Mouse (Mus musculus): Measurements from ENCODE around the gene Mafg. TPM values are rescaled to one million over a fixed set of nuclear protein-coding genes. Genes with fewer than 3 reads are reported as not detected.

Mafg gene
- total RNA-seq, 4 experiments from 2014 or later, result 49.5 to 63.3 (median 59.3) TPM

DNA sequence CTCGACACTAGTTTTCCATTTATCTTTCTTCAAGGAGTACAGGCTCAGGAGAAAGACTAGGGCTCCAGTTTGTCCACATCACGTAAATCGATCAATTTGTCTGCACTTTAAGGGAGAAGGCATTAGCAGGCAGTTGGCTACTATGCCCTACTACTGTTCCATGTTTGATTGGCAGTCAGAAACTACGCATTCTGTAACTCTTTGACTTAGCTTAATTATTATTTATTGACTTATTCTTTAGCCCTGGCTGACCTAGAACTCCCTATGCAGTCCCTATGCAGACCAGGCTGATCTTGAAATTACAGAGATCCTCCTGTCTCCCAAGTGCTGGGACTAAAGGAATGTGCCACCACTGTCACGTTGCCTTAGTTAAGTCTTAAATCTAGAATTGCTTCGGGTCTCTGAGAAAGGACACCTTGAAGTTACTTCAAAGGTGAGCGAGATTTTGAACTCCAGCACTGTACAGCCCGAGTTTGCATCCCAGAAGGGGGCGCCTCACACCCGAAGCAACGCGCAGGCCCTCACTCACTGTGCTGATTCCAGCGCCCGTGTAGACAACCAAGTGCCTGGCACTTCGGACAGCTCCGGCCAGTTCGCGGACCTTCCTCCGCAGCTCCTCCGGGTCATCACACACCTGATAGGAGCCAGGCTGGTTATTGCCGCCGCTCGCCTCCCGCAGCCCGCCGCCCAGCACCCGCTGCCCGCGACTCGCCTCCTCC, 9.3 kb downstream of the Mafg start:
- peak in 1 of 2 experiments; percentile 46 for DNase-seq (ENCODE audit: low spot score in 2 of 2)

DNA sequence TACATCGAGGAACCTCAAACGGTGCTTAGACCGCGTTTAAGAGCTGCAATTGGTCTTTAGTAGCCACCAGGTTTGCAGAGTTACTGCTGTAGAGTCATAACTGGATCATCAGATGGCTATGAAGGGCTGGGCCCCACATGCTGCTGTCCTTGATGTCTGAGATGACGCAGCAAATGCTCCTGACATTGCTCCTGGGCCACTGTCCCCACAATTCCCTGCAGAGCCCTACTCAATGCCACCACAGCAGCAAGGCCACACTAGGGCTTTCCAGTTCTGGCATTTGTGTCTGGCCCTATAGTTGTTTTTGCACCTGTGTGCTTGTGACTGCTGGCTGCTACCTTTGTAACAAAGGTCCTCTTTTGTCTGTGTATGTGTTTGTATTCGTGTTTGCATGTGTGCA, 10.6 kb downstream of the Mafg start:
- no peak for DNase-seq (ENCODE audit: low spot score in 2 of 2)

DNA sequence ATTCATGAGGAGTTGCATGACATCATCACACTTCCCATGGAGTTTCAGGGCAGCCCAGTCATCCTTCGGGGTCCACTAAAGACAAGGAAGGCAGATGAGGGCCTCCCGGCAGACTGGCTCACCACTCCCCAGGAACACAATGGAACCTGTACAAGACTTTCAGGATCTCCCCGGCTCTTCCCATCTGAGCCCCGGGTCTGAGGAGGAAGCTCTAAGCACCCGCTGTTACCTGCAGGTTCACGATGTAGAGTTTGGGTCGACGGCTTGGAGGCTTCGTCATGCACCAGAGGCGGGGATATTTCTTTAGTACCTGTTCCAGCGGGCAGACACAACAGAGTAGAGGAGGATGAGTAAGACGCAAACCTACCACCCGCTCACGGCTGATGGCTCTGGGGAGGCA, 13.2 kb downstream of the Mafg start:
- no peak for DNase-seq (ENCODE audit: low spot score in 2 of 2)

DNA sequence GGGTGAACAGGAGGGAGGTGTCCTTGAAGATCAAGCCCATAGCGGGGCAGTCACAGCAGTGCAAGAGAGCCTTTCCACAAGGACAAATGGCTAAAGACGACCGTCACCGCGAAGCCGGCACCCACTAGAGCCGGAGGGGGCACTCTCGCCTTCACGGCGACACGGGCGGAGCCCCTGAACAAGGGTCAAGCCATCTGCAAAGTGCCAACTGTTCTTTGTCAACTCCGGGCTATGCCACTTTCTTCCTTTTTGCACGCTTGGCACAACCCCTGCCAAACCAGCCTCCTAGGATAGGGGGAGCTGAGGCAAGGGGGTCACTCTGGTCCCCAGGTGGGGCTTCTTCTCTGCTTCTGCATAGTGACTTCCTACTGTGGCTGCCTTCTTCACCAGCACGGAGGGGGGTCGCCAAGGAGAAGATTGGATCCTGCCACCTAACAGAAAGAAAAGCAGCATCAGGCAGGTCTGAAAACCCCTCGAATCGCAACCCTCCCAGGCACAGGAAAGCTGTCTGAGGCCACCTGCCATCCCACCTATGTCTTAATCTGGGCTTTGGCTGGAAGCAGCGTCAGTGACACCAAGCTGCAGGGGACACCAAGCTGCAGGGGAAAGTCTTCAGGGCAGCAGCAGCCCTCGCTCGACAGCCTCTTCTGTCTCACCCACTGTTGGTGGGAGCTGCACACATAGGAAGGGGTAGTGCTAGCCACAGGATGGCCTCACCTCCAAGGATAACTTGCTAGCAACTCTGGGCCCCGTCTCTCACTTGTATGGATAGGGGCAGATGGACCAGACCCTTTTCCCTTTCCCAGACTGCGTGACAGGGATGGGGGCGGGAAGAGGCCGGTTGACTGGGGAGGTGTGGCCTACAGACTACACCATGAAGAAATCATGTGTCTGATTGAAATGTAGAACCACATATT, 14.5 kb downstream of the Mafg start:
- DNase-seq (ENCODE audit: low spot score in 2 of 2), result no peak

DNA sequence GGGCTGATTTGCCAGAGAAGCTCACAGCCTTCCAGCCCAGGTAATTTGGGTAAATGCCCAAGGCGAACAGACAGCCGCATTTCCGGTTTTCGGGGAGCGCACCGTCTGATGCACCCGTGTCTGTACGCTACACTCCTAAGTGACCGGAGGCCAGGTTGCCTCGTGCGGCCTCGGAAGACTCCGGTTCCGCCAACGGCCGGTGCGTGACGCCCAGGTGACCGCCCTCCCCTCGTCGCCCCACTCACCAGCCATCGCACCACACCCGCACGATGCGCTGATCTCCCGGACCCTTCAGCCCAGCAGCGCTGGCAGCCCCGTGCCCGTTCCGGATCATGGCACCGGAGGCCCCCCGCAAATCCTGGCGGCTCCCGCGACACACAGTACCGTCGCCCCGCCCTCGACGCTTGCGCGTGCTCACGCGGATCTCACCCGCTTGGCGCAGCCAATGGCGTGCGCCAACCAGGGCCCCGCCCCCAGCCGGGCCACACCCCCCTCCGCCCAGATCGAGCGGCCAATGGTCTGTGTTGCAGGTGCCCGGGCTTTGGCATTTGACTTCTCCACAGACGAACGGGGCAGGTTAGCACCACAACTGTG, 15.8 kb downstream of the Mafg start, which contains the start of gene Pcyt2:
TSS of gene Pcyt2 (minus strand) at position 418 of the 594 bp plus-strand sequence.
- DNase-seq (ENCODE audit: low spot score in 2 of 2), result peak; percentile 89 to 93

DNA sequence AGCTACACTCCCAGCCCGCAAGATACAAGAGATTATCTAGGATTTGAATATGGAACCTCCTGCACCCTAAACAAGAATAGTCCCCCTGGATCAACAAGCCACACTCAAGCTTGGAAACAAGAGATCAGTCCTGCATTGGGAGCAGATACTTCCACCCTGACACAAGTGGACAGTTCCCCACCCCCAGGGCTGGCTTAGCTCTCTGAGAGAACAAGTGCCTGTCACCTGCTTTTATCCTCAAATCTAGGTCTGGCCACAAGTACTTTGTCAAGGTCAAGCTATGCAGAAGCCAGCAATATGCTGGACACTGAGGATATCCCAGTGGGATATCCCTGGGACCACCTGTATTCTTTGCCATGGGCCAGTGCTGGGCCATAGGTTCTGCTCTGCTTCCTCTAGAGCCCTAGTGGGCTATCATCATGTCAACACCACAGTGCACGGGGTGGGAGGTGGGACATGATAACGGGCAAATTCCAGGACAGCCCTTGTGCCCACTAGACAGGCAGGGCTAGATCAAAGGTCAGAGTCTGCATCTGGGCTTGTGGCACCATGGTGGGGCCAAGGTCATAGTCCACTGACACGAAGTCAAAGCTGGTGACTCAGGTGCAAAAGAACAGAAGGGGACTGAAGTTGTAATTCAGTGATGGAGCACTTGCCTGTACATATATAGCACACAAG, 16.6 kb downstream of the Mafg start:
- DNase-seq (ENCODE audit: low spot score in 2 of 2), result no peak

DNA sequence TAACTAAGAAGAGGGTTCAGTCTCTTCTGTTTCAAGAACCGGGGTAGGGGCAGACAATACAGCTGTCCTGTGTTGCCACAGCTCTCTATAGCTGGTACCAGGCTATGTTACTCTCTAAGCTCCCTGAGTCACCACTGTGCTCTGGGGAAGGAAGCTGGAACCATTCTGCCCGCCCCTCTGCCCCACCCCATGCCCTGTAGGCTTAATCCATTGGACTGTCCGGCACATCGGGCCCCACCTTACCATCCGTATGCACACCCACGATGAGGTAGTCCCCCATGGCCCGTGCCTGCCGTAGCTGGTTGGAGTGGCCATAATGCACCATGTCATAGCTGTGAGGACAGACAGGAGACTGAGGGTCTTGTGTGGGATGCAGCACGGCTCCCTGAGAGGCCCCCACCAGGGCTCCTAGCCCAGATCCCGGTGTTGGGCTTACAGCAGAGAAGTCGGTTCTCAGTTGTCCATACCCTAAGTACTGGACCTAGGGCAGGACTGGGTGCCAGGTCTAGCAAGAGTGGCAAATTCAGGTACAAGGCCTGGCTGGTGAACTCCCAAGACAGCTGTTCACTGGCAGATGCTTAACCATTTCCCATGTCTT, 17.7 kb downstream of the Mafg start:
- DNase-seq (ENCODE audit: low spot score in 2 of 2), result no peak

DNA sequence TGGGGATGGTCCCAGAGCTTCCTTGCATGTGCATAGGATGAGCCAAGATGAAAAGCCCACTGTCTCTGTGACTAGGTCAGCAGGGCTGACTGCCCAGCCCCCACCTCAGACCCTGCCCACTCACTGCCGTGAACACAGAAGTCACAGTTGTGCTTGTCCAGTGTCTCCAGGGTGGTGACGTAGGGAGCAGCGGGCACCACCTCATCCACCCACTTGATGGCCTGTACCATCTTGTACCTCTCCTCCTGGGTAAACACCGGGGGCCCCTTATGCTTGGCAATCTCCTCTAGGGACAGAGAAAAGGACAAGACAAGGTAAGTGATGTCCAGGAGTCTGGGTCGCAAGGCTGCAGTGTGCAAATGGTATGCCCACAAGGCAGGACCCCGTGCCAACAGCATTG, 18.2 kb downstream of the Mafg start:
- DNase-seq (ENCODE audit: low spot score in 2 of 2), result no peak

DNA sequence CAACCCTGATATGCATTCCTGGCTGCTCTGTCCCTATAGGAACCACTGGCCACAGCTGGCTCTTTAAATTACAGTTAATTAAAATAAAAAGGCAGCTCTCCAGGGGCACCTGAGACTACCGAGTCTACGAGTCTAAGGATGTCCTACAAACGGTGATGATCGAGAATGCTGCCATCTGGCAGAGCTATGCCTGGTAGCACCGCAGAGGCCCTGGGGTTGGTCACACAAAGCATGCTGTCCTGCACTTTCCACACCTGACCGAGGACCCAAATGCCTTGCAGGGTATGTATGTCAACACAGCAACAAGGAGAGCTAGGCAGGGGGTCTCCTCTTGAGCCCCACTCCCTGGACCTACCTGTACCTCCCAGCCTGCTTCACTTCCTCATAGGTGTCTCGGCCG, 19.4 kb downstream of the Mafg start:
- DNase-seq (ENCODE audit: low spot score in 2 of 2), result no peak

DNA sequence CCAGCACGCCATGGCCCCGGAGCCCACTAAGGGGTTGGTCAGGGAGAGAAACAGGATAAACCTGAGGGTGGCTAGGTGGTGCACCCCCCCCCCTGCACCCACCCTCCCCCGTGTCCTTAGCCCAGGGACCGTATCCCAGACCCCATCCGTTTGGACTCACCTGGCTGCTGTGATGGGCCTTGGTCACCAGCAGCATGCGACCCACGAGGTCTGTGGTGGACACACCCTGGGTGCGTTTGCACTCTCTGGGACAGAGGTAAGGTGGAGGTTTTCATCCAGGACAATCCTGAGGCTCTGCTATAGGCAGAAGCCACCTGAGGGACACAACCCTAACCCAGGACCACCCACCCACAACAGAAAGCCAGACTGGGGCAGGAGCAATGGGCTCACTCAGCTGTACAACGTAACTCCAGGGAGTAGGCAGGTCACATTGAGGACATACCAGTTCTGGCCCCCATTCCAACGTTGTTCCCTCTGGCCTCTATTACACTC, 19.9 kb downstream of the Mafg start:
- no peak for DNase-seq (ENCODE audit: low spot score in 2 of 2)

DNA sequence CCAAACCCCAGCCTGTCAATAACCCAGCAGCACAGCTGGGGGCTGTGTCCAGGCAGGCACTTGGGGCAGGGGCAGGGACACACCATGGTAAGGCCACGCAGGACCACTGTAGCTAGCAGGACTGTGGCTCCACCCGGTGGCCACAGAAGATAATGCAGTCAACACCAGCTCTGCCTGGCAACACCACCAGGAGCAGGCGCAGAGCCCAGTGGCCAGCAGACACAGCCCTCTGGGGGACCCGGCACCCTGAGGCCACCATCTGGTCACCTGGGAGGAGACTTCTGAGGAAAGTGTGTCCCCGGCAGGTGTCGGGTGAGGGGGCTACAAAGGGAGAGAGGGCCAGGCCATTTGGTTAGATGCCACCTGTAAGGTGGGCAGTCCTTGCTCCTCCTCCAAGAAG, 20.6 kb downstream of the Mafg start:
- peak; percentile 72 to 77 for DNase-seq (ENCODE audit: low spot score in 2 of 2)

DNA sequence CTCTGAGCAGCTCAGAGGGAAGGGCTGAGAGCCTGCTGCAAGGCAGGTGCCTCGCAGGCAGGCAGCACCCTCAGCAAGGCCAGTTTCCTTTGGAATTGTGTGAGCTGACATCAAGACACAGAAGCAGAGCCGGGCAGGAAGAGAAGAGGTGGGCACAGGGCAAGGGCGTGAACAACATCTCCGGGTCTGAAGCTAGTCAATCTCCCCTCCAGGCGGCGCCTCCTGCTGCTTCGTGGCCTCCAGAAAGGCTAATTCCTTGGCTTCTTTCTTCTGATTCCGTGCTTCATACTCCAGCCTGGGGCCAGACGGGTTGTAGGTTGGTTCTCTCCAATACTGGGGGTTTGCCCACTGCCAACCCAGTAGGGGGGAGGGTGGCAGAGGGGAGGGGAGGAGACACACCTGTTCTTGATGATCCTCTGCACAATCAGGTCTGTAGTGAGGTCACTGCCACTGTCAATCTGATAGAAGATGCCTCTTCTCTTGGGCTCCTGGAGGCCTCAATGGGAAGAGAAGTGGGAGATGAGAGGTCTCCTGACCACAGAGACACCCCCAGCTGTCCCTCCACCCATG, 22.8 kb downstream of the Mafg start:
- DNase-seq (ENCODE audit: low spot score in 2 of 2), result no peak

DNA sequence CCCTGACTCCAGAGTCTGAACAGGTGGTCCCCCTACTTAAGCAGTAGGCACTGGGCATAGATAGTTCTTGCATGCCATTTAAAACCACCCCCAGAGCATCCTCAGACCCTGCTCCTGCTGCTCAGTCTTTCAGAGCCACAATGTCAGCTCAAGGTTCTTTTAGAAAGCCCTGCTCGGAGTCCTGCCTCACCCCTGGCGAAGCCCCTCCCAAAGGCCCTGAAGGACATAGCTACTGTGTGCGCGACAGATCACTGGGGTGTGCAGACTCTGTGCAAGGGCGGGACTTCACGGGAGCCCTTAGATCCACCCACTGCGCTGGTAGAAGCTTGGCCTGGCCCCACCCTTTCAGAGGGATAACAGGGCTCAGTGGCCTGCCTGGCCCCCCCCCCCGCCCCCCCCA, 24.1 kb downstream of the Mafg start:
- no peak for DNase-seq (ENCODE audit: low spot score in 2 of 2)

DNA sequence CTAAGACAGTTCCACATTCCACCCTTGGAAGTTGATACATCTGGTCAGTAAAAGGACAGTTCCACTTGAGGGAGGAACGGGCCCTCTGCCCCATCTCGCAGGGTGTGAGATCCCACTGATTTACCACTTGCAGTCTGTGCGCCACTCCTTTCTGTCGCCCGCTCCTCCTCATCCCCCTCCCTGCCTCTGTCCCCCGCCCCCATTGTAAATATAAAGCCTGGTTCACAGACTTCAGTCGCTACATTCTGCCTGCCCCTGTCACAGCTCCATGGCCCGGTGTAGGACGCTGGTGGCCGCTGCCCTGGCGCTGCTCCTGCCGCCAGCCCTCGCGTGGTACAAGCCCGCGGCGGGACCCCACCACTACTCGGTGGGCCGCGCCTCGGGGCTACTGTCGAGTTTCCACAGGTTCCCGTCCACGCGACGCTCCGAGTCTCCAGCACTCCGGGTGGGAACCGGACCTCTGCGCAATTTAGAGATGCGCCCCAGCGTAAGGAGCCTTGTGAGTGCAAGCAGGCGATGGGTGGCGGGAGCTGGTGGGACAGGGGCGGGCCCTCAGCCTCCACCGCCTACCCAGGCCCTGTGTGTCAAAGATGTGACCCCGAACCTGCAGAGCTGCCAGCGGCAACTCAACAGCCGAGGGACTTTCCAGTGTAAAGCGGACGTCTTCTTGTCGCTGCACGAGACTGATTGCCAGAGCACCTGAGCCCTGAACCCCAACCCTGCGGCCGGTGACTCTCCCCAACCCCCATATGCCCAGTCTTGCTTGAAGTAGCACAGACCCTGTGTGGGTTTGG, 25.0 kb downstream of the Mafg start, which contains the start of gene Npb:
TSS of gene Npb (plus strand) at position 237 of the 794 bp plus-strand sequence.
- no peak for DNase-seq (ENCODE audit: low spot score in 2 of 2)

DNA sequence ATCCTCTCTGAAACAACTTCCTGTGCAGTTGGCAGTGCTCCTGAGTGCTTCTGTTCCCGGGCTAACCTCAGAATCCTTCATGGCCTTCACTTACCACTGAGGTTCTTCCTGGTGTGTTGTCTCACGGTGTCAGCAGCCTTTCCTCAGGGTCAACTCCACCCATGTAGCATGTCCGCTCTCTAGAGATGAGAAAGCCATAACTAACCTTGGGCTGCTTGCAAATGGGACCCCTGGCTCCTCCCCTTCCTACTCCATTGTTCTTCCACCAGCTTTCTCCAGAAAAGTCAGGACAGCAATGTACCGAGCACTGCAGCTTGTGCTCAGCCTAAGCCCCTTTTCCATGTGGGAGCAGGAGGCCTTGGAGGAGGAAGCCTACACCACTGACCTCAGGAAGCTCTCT, 26.6 kb downstream of the Mafg start:
- DNase-seq (ENCODE audit: low spot score in 2 of 2), result no peak

DNA sequence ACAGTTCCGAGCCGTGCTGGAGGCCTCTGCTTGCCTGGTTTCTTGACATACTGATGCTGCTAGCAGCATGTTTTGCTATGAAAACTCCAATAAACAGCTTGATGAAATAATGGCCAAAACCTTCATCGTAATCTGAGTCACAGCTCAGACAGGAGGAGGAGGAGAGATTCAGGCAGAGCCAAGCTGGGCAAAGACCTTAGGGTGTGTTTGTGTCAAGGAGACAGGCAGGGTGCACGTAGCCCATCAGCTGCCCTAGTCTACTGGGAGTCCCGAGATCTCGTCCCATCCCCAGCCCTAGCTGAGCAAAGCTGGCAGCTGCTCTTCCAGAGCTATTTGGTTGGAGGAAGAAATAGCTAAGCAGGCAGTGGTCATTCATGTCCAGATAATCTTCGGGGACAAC, 27.7 kb downstream of the Mafg start:
- no peak for DNase-seq (ENCODE audit: low spot score in 2 of 2)

DNA sequence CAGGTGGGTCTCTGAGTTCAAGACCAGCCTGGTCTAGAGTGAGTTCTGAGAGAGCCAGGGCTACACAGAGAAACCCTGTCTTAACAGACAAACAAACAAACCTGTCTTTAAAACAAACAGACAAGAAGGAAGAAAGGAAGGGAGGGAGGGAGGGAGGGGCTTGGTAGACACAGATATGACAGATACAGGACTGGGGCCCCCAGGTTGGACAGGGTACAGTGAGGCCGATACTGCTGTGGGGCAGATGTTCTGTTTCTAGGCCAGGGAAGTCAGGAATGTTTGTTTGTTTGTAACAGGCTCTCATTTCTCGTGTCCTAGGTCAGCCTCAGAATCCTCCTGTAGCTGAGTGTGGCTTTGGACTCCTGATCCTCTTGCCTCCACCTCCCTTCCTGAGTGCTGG, 29.9 kb downstream of the Mafg start:
- DNase-seq (ENCODE audit: low spot score in 2 of 2), result no peak

DNA sequence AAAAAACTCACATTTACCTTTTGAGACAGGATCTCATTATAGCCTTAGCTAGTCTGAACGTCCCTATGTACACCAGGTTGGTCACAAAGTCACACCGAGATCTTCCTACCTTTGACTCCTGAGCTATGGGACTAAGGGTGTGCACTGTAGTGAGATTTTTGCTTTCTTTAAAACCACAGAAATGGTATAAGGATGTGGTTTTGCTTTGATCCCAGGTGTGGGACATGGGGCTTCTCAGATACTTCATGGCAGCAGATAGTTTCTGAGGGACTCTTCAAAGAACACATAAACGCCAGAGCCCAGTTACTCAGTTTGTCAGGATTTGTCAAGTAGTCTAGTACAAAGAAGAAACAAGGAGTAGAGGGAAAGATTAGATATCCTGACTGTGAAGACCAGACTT, 32.7 kb downstream of the Mafg start:
- DNase-seq (ENCODE audit: low spot score in 2 of 2), result no peak

DNA sequence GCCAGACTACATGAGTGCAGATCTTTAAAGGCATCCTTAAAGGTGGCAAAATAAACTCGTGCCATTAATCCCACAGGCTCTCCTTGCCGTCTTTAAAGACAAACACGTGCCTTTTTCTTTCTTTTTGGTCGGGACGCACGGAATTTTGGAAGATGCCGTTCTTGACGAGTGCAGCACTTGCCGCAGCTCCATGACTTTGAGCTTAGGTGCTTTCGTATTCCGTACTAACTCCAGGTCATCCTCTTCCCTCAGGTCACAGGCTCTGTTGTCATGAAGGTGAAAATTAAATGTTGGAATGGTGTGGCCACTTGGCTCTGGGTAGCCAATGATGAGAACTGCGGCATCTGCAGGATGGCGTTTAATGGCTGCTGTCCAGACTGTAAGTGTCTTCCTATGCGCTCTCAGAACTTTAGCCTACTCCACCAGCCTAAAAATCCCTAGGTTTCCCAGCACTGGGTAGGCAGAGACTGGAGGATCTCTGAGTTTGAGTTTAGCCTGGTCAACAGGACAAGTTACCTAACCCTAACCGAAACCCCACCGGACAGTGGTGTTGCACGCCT, 34.3 kb downstream of the Mafg start:
- no peak for DNase-seq (ENCODE audit: low spot score in 2 of 2)
